Mouse (Mus musculus) MEL (cell line): ENCODE results near the gene Prr22. TPM values are rescaled to one million over a fixed set of nuclear protein-coding genes. Genes with fewer than 3 reads are reported as not detected.

ENCODE experiments used
- DNase-seq: peaks from one replicate; pipeline ENCODE4 v3.0.0; 2011; ENCODE audit warnings: low read depth, low spot score
- H3K27ac ChIP-seq: 2 replicates; pipeline ENCODE4 v1.5.1; 2012; ENCODE audit warnings: low read depth, mild to moderate bottlenecking, control low read depth, low read length, moderate library complexity; ENCODE audit not compliant: control insufficient read depth
- H3K27me3 ChIP-seq, 2 experiments: fragments of 150-350 bp in 1 of 2; sonication (generic) in 1 of 2; 2 replicates each; pipeline ENCODE4 v1.6.1; 2012; ENCODE audit warnings: low read length in 2 of 2, mild to moderate bottlenecking in 2 of 2, improper control_type of control experiment in 1 of 2, moderate library complexity in 1 of 2; ENCODE audit not compliant: insufficient read depth in 2 of 2, control insufficient read depth in 1 of 2
- H3K36me3 ChIP-seq, 2 experiments: 2 replicates each; pipeline ENCODE4 v1.6.1; 2012 to 2014; ENCODE audit warnings: low read length in 2 of 2, improper control_type of control experiment in 1 of 2, inconsistent platforms in 1 of 2, mild to moderate bottlenecking in 1 of 2; ENCODE audit not compliant: insufficient read depth in 2 of 2, control insufficient read depth in 1 of 2
- H3K4me1 ChIP-seq, 2 experiments: fragments of 150-350 bp in 1 of 2; sonication (generic) in 1 of 2; 2 replicates each; pipeline ENCODE4 v1.6.1; 2012; ENCODE audit warnings: low read length in 2 of 2, improper control_type of control experiment in 1 of 2, mild to moderate bottlenecking in 1 of 2; ENCODE audit not compliant: insufficient read depth in 2 of 2, control insufficient read depth in 1 of 2
- H3K4me3 ChIP-seq, 2 experiments: fragments of 150-350 bp in 1 of 2; sonication (generic) in 1 of 2; 2 replicates each; pipeline ENCODE4 v1.5.1; 2012; ENCODE audit warnings: low read depth in 2 of 2, low read length in 2 of 2, mild to moderate bottlenecking in 2 of 2, moderate library complexity in 2 of 2, control low read depth in 1 of 2, improper control_type of control experiment in 1 of 2; ENCODE audit not compliant: control insufficient read depth in 1 of 2, insufficient read depth in 1 of 2
- H3K79me2 ChIP-seq: 2 replicates; pipeline ENCODE4 v1.6.1; 2012; ENCODE audit warnings: mild to moderate bottlenecking, low read length, moderate library complexity; ENCODE audit not compliant: control insufficient read depth, poor library complexity, insufficient read depth
- H3K9ac ChIP-seq: 2 replicates; pipeline ENCODE4 v1.6.1; 2012; ENCODE audit warnings: low read depth, mild to moderate bottlenecking, control low read depth, low read length, moderate library complexity; ENCODE audit not compliant: control insufficient read depth, poor library complexity, severe bottlenecking
- H3K9me3 ChIP-seq: fragments of 150-350 bp; sonication (generic); replicated peaks from 2 replicates; pipeline ENCODE4 v1.6.1; 2012; ENCODE audit warnings: mild to moderate bottlenecking, low read length, improper control_type of control experiment, moderate library complexity; ENCODE audit not compliant: insufficient read depth
- CHD1 ChIP-seq: IDR thresholded peaks from 2 replicates; pipeline ENCODE4 v1.6.1; 2012; ENCODE audit warnings: low read depth, mild to moderate bottlenecking, inconsistent platforms, low read length, improper control_type of control experiment
- CTCF ChIP-seq, 3 experiments: IDR thresholded peaks in 2 of 3; conservative IDR thresholded peaks in 1 of 3; 2 replicates each; pipeline ENCODE4 v1.5.1; 2011 to 2012; ENCODE audit warnings: low read length in 3 of 3, low read depth in 2 of 3, mild to moderate bottlenecking in 2 of 3, improper control_type of control experiment in 1 of 3, inconsistent platforms in 1 of 3, mixed read lengths in 1 of 3, moderate library complexity in 1 of 3; ENCODE audit not compliant: control insufficient read depth in 1 of 3, insufficient read depth in 1 of 3, poor library complexity in 1 of 3, severe bottlenecking in 1 of 3
- GABPA ChIP-seq: IDR thresholded peaks from 2 replicates; pipeline ENCODE4 v1.6.1; 2012; ENCODE audit warnings: low read depth, mild to moderate bottlenecking, inconsistent platforms, low read length, improper control_type of control experiment, moderate library complexity
- MEF2A ChIP-seq: IDR thresholded peaks from 2 replicates; pipeline ENCODE4 v1.6.1; 2014; ENCODE audit warnings: low read depth, mild to moderate bottlenecking, inconsistent platforms, low read length, improper control_type of control experiment; ENCODE audit not compliant: poor library complexity, insufficient replicate concordance, severe bottlenecking; ENCODE audit errors: extremely low read depth
- MXI1 ChIP-seq: IDR thresholded peaks from 2 replicates; pipeline ENCODE4 v1.6.1; 2011; ENCODE audit warnings: mild to moderate bottlenecking, low read depth, low read length, improper control_type of control experiment
- USF1 ChIP-seq: IDR thresholded peaks from 2 replicates; pipeline ENCODE4 v1.6.1; 2014; ENCODE audit warnings: low read depth, mild to moderate bottlenecking, inconsistent platforms, low read length, improper control_type of control experiment, moderate library complexity
- ZMIZ1 ChIP-seq: IDR thresholded peaks from 2 replicates; pipeline ENCODE4 v1.6.1; 2012; ENCODE audit warnings: low read depth, mild to moderate bottlenecking, inconsistent platforms, low read length, improper control_type of control experiment, moderate library complexity
- polyA plus RNA-seq, 2 experiments: library from polyadenylated mRNA; stranded (reverse) in 1 of 2; unstranded in 1 of 2; fragments of >175 nt in 1 of 2; fragments of >200 nt in 1 of 2; gene quantifications; 2 replicates each; pipeline versions ENCODE4 v1.2.1 to v1.2.4; 2012; ENCODE audit warnings: low replicate concordance in 2 of 2, low read depth in 1 of 2; ENCODE audit not compliant: insufficient read length in 2 of 2, insufficient read depth in 1 of 2, missing spikeins in 1 of 2
- total RNA-seq: library from RNA; depleted of rRNA; stranded (reverse); fragments of 300-350 nt; gene quantifications from 2 replicates; pipeline ENCODE4 v1.2.3, GENCODE M21; 2012; rRNA removed

Gene Prr22
- total and polyA plus RNA-seq, 3 experiments, result 1.3 to 5.5 TPM; not detected in 1

GRCm38 (mm10) chr17:56819032-56819545 is 49.0 kb downstream of the Prr22 start:
- Histone ChIP-seq H3K4me3 (no peak overlapping the region), H3K27ac (no peak overlapping the region), H3K36me3 (peaks cover 0 to 2% of the 10 kb centered on the region in 2 experiments; a peak in 1 of 4 replicates), H3K9me3 (no peaks in the 10 kb centered on the region), H3K79me2 (no peaks in the 10 kb centered on the region), H3K4me1 (no peaks in the 10 kb centered on the region), H3K27me3 (no peaks in the 10 kb centered on the region), H3K9ac (no peak overlapping the region)
- TF ChIP-seq ZMIZ1, result no peak
- DNase-seq, result no peak

GRCm38 (mm10) chr17:56819694-56820111 is 49.7 kb downstream of the Prr22 start:
- Histone ChIP-seq H3K36me3 (peaks cover 0 to 2% of the 10 kb centered on the region in 2 experiments; a peak in 1 of 4 replicates), H3K27ac (no peak overlapping the region), H3K9me3 (no peaks in the 10 kb centered on the region), H3K4me3 (no peak overlapping the region), H3K9ac (no peak overlapping the region), H3K79me2 (no peaks in the 10 kb centered on the region), H3K27me3 (no peaks in the 10 kb centered on the region), H3K4me1 (no peaks in the 10 kb centered on the region)
- no peak for DNase-seq
- TF ChIP-seq USF1 (no peak), MEF2A (no peak), MXI1 (no peak), CHD1 (no peak), GABPA (no peak), CTCF (IDR thresholded peaks at IDR 0.05 in 2 of 3, conservative IDR thresholded peaks at IDR 0.05 in 1 of 3; ENCODE audit: control insufficient read depth in 1 of 3, insufficient read depth in 1 of 3, low read depth in 2 of 3, low read length in 3 of 3, poor library complexity in 1 of 3, severe bottlenecking in 1 of 3) (no peak)

Other genes starting within 250 kb of the Prr22 start
- gene Gm20219, start 215.9 kb upstream of the Prr22 start, total RNA-seq, result 0.62 and 0.65 TPM in 2 replicates
- 1 to 10 TPM in 1 of 2 experiments, not detected in 1; 3.1 TPM for gene Gm20219, start 215.9 kb upstream of the Prr22 start, polyA plus RNA-seq
- gene Safb2, start 185.7 kb upstream of the Prr22 start, total RNA-seq, result 61.6 and 66.5 TPM in 2 replicates
- gene Safb2, start 185.7 kb upstream of the Prr22 start, polyA plus RNA-seq, result 100 to 1,000 TPM; 217 to 741 TPM
- 87.3 and 103 TPM in 2 replicates for gene Safb, start 185.4 kb upstream of the Prr22 start, total RNA-seq
- gene Safb, start 185.4 kb upstream of the Prr22 start, polyA plus RNA-seq, result 100 to 1,000 TPM in 1 of 2 experiments, not detected in 1; 203 TPM
- gene 2410015M20Rik, start 160.5 kb upstream of the Prr22 start, total RNA-seq, result 281 and 334 TPM in 2 replicates
- gene 2410015M20Rik, start 160.5 kb upstream of the Prr22 start, polyA plus RNA-seq, result 100 to 1,000 TPM in 1 of 2 experiments, not detected in 1; 274 TPM
- gene Rpl36, start 156.8 kb upstream of the Prr22 start, total RNA-seq, result 3,804 and 3,914 TPM in 2 replicates
- gene Rpl36, start 156.8 kb upstream of the Prr22 start, polyA plus RNA-seq, result 1,000 to 10,000 TPM in 1 of 2 experiments, not detected in 1; 2,385 TPM
- gene Lonp1, start 143.4 kb upstream of the Prr22 start, total RNA-seq, result 162 and 203 TPM in 2 replicates
- 100 to 1,000 TPM; 197 to 296 TPM for gene Lonp1, start 143.4 kb upstream of the Prr22 start, polyA plus RNA-seq
- 0.33 and 0.46 TPM in 2 replicates for gene Catsperd, start 142.1 kb upstream of the Prr22 start, total RNA-seq
- 1 to 10 TPM in 1 of 2 experiments, not detected in 1; 1.1 TPM for gene Catsperd, start 142.1 kb upstream of the Prr22 start, polyA plus RNA-seq
- 123 and 137 TPM in 2 replicates for gene Ranbp3, start 97.0 kb upstream of the Prr22 start, total RNA-seq
- 100 to 1,000 TPM in 1 of 2 experiments, not detected in 1; 150 TPM for gene Ranbp3, start 97.0 kb upstream of the Prr22 start, polyA plus RNA-seq
- gene Ndufa11, start 52.5 kb upstream of the Prr22 start, total RNA-seq, result 226 and 249 TPM in 2 replicates
- gene Ndufa11, start 52.5 kb upstream of the Prr22 start, polyA plus RNA-seq, result 100 to 1,000 TPM in 1 of 2 experiments, not detected in 1; 351 TPM
- 1.7 and 2.6 TPM in 2 replicates for gene Vmac, start 52.2 kb upstream of the Prr22 start, total RNA-seq
- 1 to 10 TPM in 1 of 2 experiments, not detected in 1; 8.0 TPM for gene Vmac, start 52.2 kb upstream of the Prr22 start, polyA plus RNA-seq
- 5.6 and 10.9 TPM in 2 replicates for gene Nrtn, start 12.7 kb upstream of the Prr22 start, total RNA-seq
- gene Nrtn, start 12.7 kb upstream of the Prr22 start, polyA plus RNA-seq, result 10 to 100 TPM in 1 of 2 experiments, not detected in 1; 11.8 TPM
- gene Dus3l, start 5.5 kb upstream of the Prr22 start, total RNA-seq, result 34.1 and 38.9 TPM in 2 replicates
- 10 to 100 TPM in 1 of 2 experiments, not detected in 1; 70.5 TPM for gene Dus3l, start 5.5 kb upstream of the Prr22 start, polyA plus RNA-seq
- gene Rfx2, start 60.8 kb downstream of the Prr22 start, total RNA-seq, result 7.5 and 8.7 TPM in 2 replicates
- gene Rfx2, start 60.8 kb downstream of the Prr22 start, polyA plus RNA-seq, result 10 to 100 TPM in 1 of 2 experiments, not detected in 1; 29.2 TPM
- not detected in 2 replicates for gene Acsbg2, start 104.2 kb downstream of the Prr22 start, total RNA-seq
- not detected for gene Acsbg2, start 104.2 kb downstream of the Prr22 start, polyA plus RNA-seq
- 0.26 and 0.27 TPM in 2 replicates for gene 1700061G19Rik, start 105.2 kb downstream of the Prr22 start, total RNA-seq
- under 1 TPM in 1 of 2 experiments, not detected in 1; 0.68 TPM for gene 1700061G19Rik, start 105.2 kb downstream of the Prr22 start, polyA plus RNA-seq
- gene Mllt1, start 165.2 kb downstream of the Prr22 start, total RNA-seq, result 21.7 and 25.0 TPM in 2 replicates
- gene Mllt1, start 165.2 kb downstream of the Prr22 start, polyA plus RNA-seq, result 10 to 100 TPM in 1 of 2 experiments, not detected in 1; 63.0 TPM
- gene Acer1, start 211.9 kb downstream of the Prr22 start, total RNA-seq, result not detected in 2 replicates
- gene Acer1, start 211.9 kb downstream of the Prr22 start, polyA plus RNA-seq, result under 1 TPM in 1 of 2 experiments, not detected in 1; 0.03 TPM
- gene Clpp, start 220.1 kb downstream of the Prr22 start, total RNA-seq, result 177 TPM in 2 replicates
- 100 to 1,000 TPM in 1 of 2 experiments, not detected in 1; 178 TPM for gene Clpp, start 220.1 kb downstream of the Prr22 start, polyA plus RNA-seq
- gene Alkbh7, start 227.1 kb downstream of the Prr22 start, total RNA-seq, result 22.5 and 26.4 TPM in 2 replicates
- 10 to 100 TPM in 1 of 2 experiments, not detected in 1; 18.9 TPM for gene Alkbh7, start 227.1 kb downstream of the Prr22 start, polyA plus RNA-seq
- gene Pspn, start 229.8 kb downstream of the Prr22 start, total RNA-seq, result not detected in 2 replicates
- gene Pspn, start 229.8 kb downstream of the Prr22 start, polyA plus RNA-seq, result 1 to 10 TPM in 1 of 2 experiments, not detected in 1; 1.0 TPM
- 116 and 145 TPM in 2 replicates for gene Gtf2f1, start 241.0 kb downstream of the Prr22 start, total RNA-seq
- gene Gtf2f1, start 241.0 kb downstream of the Prr22 start, polyA plus RNA-seq, result 100 to 1,000 TPM in 1 of 2 experiments, not detected in 1; 171 TPM
- gene Gm17949, start 241.2 kb downstream of the Prr22 start, total RNA-seq, result 0.08 TPM in 1 of 2 replicates, not detected in the other
- gene Gm17949, start 241.2 kb downstream of the Prr22 start, polyA plus RNA-seq, result under 1 TPM in 1 of 2 experiments, not detected in 1; 0.13 TPM